Mouse (Mus musculus): Measurements from ENCODE around the gene Retn. TPM values are rescaled to one million over a fixed set of nuclear protein-coding genes. Genes with fewer than 3 reads are reported as not detected.

Gene Retn
- polyA plus RNA-seq, 1 experiment from 2014 or later: not detected

GRCm38 (mm10) chr8:3622119-3622518, 33.5 kb upstream of the Retn start:
- peak overlapping the region; percentile 62 for H3K4me2 ChIP-seq (replicated peaks; ENCODE audit: low read depth, low read length)
- no peaks in the 10 kb centered on the region; the same call in 1 of the 2 replicates for H3K36me3 ChIP-seq (ENCODE audit: insufficient read depth, low read length)
- no peak overlapping the region for H3K27ac ChIP-seq (ENCODE audit: low read length)
- DNase-seq (ENCODE audit: low spot score) (no peak), ATAC-seq (no peak)
- no peaks in the 10 kb centered on the region for H3K27me3 ChIP-seq (replicated peaks; ENCODE audit: insufficient read depth, low read length)
- 68% methylated on average over 8 of the region's 8 CpGs for WGBS
- H3K9me3 ChIP-seq (ENCODE audit: low read length): no peaks in the 10 kb centered on the region
- peak overlapping the region; percentile 68; the same call in 1 of the 2 replicates for H3K4me3 ChIP-seq (ENCODE audit: low read depth, low read length)
- no peak for TF ChIP-seq CTCF (IDR thresholded peaks at IDR 0.05)
- no peak for TF ChIP-seq EP300 (IDR thresholded peaks at IDR 0.05)
- H3K4me1 ChIP-seq (ENCODE audit: insufficient read depth, low read depth, low read length): peaks cover 9% of the 10 kb centered on the region; the same call in 1 of the 2 replicates
- H3K9ac ChIP-seq (replicated peaks; ENCODE audit: low read depth): no peak overlapping the region

GRCm38 (mm10) chr8:3625445-3625844, 30.1 kb upstream of the Retn start, which contains the start of gene Pcp2:
TSS of gene Pcp2 (minus strand) at chr8:3625545.
- no peak within 1 kb of the TSS for H3K27ac ChIP-seq (ENCODE audit: low read length)
- no peaks in the 10 kb centered on the region for H3K27me3 ChIP-seq (replicated peaks; ENCODE audit: insufficient read depth, low read length)
- TF ChIP-seq EP300 (IDR thresholded peaks at IDR 0.05) (no peak), CTCF (IDR thresholded peaks at IDR 0.05) (no peak)
- H3K4me2 ChIP-seq (replicated peaks; ENCODE audit: low read depth, low read length): no peak within 1 kb of the TSS
- DNase-seq (ENCODE audit: low spot score) (no peak), ATAC-seq (no peak)
- no peaks in the 10 kb centered on the region for H3K36me3 ChIP-seq (ENCODE audit: insufficient read depth, low read length)
- peaks cover 3% of the 10 kb centered on the region; the same call in 1 of the 2 replicates for H3K4me1 ChIP-seq (ENCODE audit: insufficient read depth, low read depth, low read length)
- H3K4me3 ChIP-seq (ENCODE audit: low read depth, low read length): no peak within 1 kb of the TSS
- no peak within 1 kb of the TSS for H3K9ac ChIP-seq (replicated peaks; ENCODE audit: low read depth)
- WGBS: 64% methylated on average over 1 of the region's 1 CpGs
- no peaks in the 10 kb centered on the region for H3K9me3 ChIP-seq (ENCODE audit: low read length)

- DNase-seq (ENCODE audit: low spot score) (no peak), ATAC-seq (no peak)
- H3K27me3 ChIP-seq (replicated peaks; ENCODE audit: insufficient read depth, low read length): no peaks in the 10 kb centered on the region
- no peak overlapping the region for H3K27ac ChIP-seq (ENCODE audit: low read length)
- 46% methylated on average over 5 of the region's 5 CpGs for WGBS
- H3K9me3 ChIP-seq (ENCODE audit: low read length): no peaks in the 10 kb centered on the region
- H3K4me3 ChIP-seq (ENCODE audit: low read depth, low read length): no peak overlapping the region
- no peak overlapping the region for H3K4me2 ChIP-seq (replicated peaks; ENCODE audit: low read depth, low read length)
- H3K36me3 ChIP-seq (ENCODE audit: insufficient read depth, low read length): no peaks in the 10 kb centered on the region
- TF ChIP-seq EP300 (IDR thresholded peaks at IDR 0.05) (no peak), CTCF (IDR thresholded peaks at IDR 0.05) (no peak)
- H3K4me1 ChIP-seq (ENCODE audit: insufficient read depth, low read depth, low read length): peaks cover 3% of the 10 kb centered on the region; the same call in 1 of the 2 replicates
- no peak overlapping the region for H3K9ac ChIP-seq (replicated peaks; ENCODE audit: low read depth)
Observed at GRCm38 (mm10) chr8:3626971-3627370, 28.6 kb upstream of the Retn start.

GRCm38 (mm10) chr8:3628014-3628413, 27.6 kb upstream of the Retn start:
- H3K4me2 ChIP-seq (replicated peaks; ENCODE audit: low read depth, low read length): no peak overlapping the region
- no peak overlapping the region for H3K9ac ChIP-seq (replicated peaks; ENCODE audit: low read depth)
- H3K4me3 ChIP-seq (ENCODE audit: low read depth, low read length): no peak overlapping the region
- H3K4me1 ChIP-seq (ENCODE audit: insufficient read depth, low read depth, low read length): peaks cover 3% of the 10 kb centered on the region; the same call in 1 of the 2 replicates
- no peaks in the 10 kb centered on the region for H3K27me3 ChIP-seq (replicated peaks; ENCODE audit: insufficient read depth, low read length)
- 28% methylated on average over 5 of the region's 5 CpGs for WGBS
- ATAC-seq: no peak
- H3K27ac ChIP-seq (ENCODE audit: low read length): no peak overlapping the region
- peak; percentile 69 for DNase-seq (ENCODE audit: low spot score)
- no peaks in the 10 kb centered on the region for H3K36me3 ChIP-seq (ENCODE audit: insufficient read depth, low read length)
- H3K9me3 ChIP-seq (ENCODE audit: low read length): no peaks in the 10 kb centered on the region
- no peak for TF ChIP-seq EP300 (IDR thresholded peaks at IDR 0.05)
- TF ChIP-seq CTCF (IDR thresholded peaks at IDR 0.05): peak; percentile 70

GRCm38 (mm10) chr8:3630647-3631477, 24.7 kb upstream of the Retn start, which contains the start of gene Stxbp2:
TSS of gene Stxbp2 (plus strand) at chr8:3630955.
- ATAC-seq (peak; percentile 96), DNase-seq (ENCODE audit: low spot score) (peak; percentile 89)
- Histone ChIP-seq H3K9me3 (ENCODE audit: low read length) (no peaks in the 10 kb centered on the region), H3K27me3 (replicated peaks; ENCODE audit: insufficient read depth, low read length) (no peaks in the 10 kb centered on the region), H3K36me3 (ENCODE audit: insufficient read depth, low read length) (no peaks in the 10 kb centered on the region; the same call in 1 of the 2 replicates), H3K4me2 (replicated peaks; ENCODE audit: low read depth, low read length) (peak within 1 kb of the TSS; percentile 81), H3K27ac (ENCODE audit: low read length) (peak within 1 kb of the TSS; percentile 69), H3K9ac (replicated peaks; ENCODE audit: low read depth) (peak within 1 kb of the TSS; percentile 62), H3K4me3 (ENCODE audit: low read depth, low read length) (peak within 1 kb of the TSS; percentile 68), H3K4me1 (ENCODE audit: insufficient read depth, low read depth, low read length) (peaks cover 3% of the 10 kb centered on the region; the same call in 1 of the 2 replicates)
- WGBS: 3% methylated on average over 45 of the region's 47 CpGs
- TF ChIP-seq CTCF (IDR thresholded peaks at IDR 0.05) (peak; percentile 25), EP300 (IDR thresholded peaks at IDR 0.05) (no peak)

GRCm38 (mm10) chr8:3631478-3631875, 24.1 kb upstream of the Retn start:
- Histone ChIP-seq H3K4me1 (ENCODE audit: insufficient read depth, low read depth, low read length) (peaks cover 3% of the 10 kb centered on the region; the same call in 1 of the 2 replicates), H3K4me3 (ENCODE audit: low read depth, low read length) (peak overlapping the region; percentile 68), H3K27me3 (replicated peaks; ENCODE audit: insufficient read depth, low read length) (no peaks in the 10 kb centered on the region), H3K4me2 (replicated peaks; ENCODE audit: low read depth, low read length) (peak overlapping the region; percentile 81), H3K9ac (replicated peaks; ENCODE audit: low read depth) (peak overlapping the region; percentile 62), H3K36me3 (ENCODE audit: insufficient read depth, low read length) (no peaks in the 10 kb centered on the region; the same call in 1 of the 2 replicates), H3K9me3 (ENCODE audit: low read length) (no peaks in the 10 kb centered on the region), H3K27ac (ENCODE audit: low read length) (peak overlapping the region; percentile 69)
- 11% methylated on average over 8 of the region's 8 CpGs for WGBS
- DNase-seq (ENCODE audit: low spot score): peak; percentile 68
- TF ChIP-seq CTCF (IDR thresholded peaks at IDR 0.05) (no peak), EP300 (IDR thresholded peaks at IDR 0.05) (no peak)
- ATAC-seq: peak; percentile 67

Measured in lung, postnatal 0 days (tissue).